8 mouse cellular contexts compared by ENCODE assay signal in the genomic region with DNA sequence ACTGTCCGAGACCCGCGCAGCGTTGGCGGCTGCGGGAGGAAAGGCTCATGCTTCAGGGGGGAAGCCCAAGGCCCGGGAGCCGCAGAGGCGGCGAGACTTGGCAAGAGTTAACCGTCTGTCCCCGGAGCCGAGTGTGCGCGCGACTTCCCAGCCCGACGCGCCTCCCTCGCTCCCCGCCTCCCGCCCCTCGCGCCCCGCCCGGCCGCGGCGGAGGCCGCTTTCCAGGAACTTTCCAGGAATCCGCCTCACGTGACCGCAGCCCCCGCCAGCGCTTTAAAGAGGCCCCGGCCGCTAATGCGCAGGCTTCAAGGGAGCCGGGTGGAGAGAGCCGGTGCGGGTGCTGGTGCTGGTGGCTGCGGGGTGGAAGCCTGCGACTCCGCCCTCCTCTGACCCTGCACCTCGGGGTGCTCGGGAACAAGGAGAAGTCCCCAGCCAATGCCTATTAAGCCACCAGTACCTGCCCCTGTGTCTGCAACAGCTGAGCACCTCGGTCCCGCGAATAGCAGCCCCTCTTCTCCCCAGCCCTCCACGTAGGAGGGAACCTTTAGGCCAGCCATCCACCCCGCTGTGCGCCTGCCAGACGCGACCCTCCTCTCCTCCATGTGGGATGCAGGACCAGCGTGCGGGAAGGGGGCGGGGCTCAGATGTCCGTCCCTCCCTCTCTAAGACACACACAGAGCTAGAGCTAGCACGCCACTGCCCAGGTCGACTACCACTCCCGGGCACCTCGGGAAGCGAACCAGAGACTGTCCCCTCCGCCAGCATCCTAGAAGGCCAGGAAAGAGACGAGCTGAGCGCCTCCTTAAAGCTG. TPM values are rescaled to one million over a fixed set of nuclear protein-coding genes. Genes with fewer than 3 reads are reported as not detected.
DNase-seq lines count a peak whose midpoint lies in the region; ATAC-seq and TF ChIP-seq lines count a peak whose summit lies in the region.

Gene Socs2, minus strand, starts transcription at position 496 of the 811 bp plus-strand sequence.

- peak within 1 kb of the TSS; percentile 60 for H3K4me3 ChIP-seq in hindbrain, embryonic 11.5 days (ENCODE audit: low read depth, low read length)
- H3K4me3 ChIP-seq in lung, postnatal 0 days (ENCODE audit: low read depth, low read length): peak within 1 kb of the TSS; percentile 91

- H3K4me2 ChIP-seq in hindbrain, embryonic 11.5 days (replicated peaks; ENCODE audit: low read depth, low read length): peak within 1 kb of the TSS; percentile 87
- H3K4me2 ChIP-seq in lung, postnatal 0 days (replicated peaks; ENCODE audit: low read depth, low read length): peak within 1 kb of the TSS; percentile 94

- no peak; the same call in 1 of the 2 replicates for TF ChIP-seq EP300 in lung, postnatal 0 days (IDR thresholded peaks at IDR 0.05)

- DNase-seq in NIH3T3 (ENCODE audit: low read depth): peak; percentile 96
- DNase-seq in cerebellum, adult 9-10 months: peak; percentile 64
- peak; percentile 83 to 90 for DNase-seq in frontal cortex, postnatal 10 days (ENCODE audit: low spot score in 2 of 2)
- peak; percentile 93 for DNase-seq in hindbrain, embryonic 11.5 days (ENCODE audit: low spot score)
- peak; percentile 89 to 92 for DNase-seq in layer of hippocampus, postnatal 10 days (ENCODE audit: low spot score in 2 of 2)
- peak; percentile 98 for DNase-seq in lung, postnatal 0 days (ENCODE audit: low spot score)
- peak; percentile 96 for DNase-seq in ovary, postnatal 36 days (ENCODE audit: low spot score)
- peak; percentile 60 for DNase-seq in thymus, postnatal 14 days

- H3K36me3 ChIP-seq in hindbrain, embryonic 11.5 days (ENCODE audit: control insufficient read depth, insufficient read depth, low read length): no peaks in the 10 kb centered on the region
- no peaks in the 10 kb centered on the region for H3K36me3 ChIP-seq in lung, postnatal 0 days (ENCODE audit: insufficient read depth, low read length)

- peaks cover 7% of the 10 kb centered on the region; the same call in 1 of the 2 replicates for H3K27me3 ChIP-seq in hindbrain, embryonic 11.5 days (ENCODE audit: control insufficient read depth, insufficient read depth, low read length)
- no peaks in the 10 kb centered on the region for H3K27me3 ChIP-seq in lung, postnatal 0 days (replicated peaks; ENCODE audit: insufficient read depth, low read length)

- under 1% methylated on average over 61 of the region's 66 CpGs for WGBS in hindbrain, embryonic 11.5 days
- under 1% methylated on average over 41 of the region's 66 CpGs for WGBS in lung, postnatal 0 days

- H3K9me3 ChIP-seq in hindbrain, embryonic 11.5 days (ENCODE audit: control insufficient read depth, low read length): no peaks in the 10 kb centered on the region
- H3K9me3 ChIP-seq in lung, postnatal 0 days (ENCODE audit: low read length): no peaks in the 10 kb centered on the region

- TF ChIP-seq CTCF in lung, postnatal 0 days (IDR thresholded peaks at IDR 0.05): no peak; the same call in 1 of the 2 replicates

- ATAC-seq in hindbrain, embryonic 11.5 days (ENCODE audit: low FRiP score): peak; percentile 87
- peak; percentile 85 for ATAC-seq in lung, postnatal 0 days

- peaks cover 3% of the 10 kb centered on the region; the same call in 1 of the 2 replicates for H3K4me1 ChIP-seq in hindbrain, embryonic 11.5 days (replicated peaks; ENCODE audit: control insufficient read depth, insufficient read depth, low read length)
- peaks cover 2% of the 10 kb centered on the region; the same call in 1 of the 2 replicates for H3K4me1 ChIP-seq in lung, postnatal 0 days (ENCODE audit: insufficient read depth, low read depth, low read length)

- H3K9ac ChIP-seq in hindbrain, embryonic 11.5 days (ENCODE audit: low read depth, low read length): peak within 1 kb of the TSS; percentile 63
- peak within 1 kb of the TSS; percentile 96 for H3K9ac ChIP-seq in lung, postnatal 0 days (replicated peaks; ENCODE audit: low read depth)

- H3K27ac ChIP-seq in hindbrain, embryonic 11.5 days (ENCODE audit: low read depth, low read length): peak within 1 kb of the TSS; percentile 81
- peak within 1 kb of the TSS; percentile 97 for H3K27ac ChIP-seq in lung, postnatal 0 days (ENCODE audit: low read length)

RNA-seq across cellular contexts. Expression of gene Socs2, which starts in this region (rescaled TPM):
- polyA plus RNA-seq in hindbrain, embryonic 11.5 days (2014; fragmentation: Nextera tagmentation; extraction: Ambion mirVana): 58.2 and 61.4 TPM in 2 replicates
- total RNA-seq in layer of hippocampus, postnatal 10 days (2021): 10 to 100 TPM; 73.9 to 75.7 TPM
- 333 and 396 TPM in 2 replicates for polyA plus RNA-seq in lung, postnatal 0 days (2015; fragmentation: Nextera tagmentation; extraction: Ambion mirVana)

Comparison
In these comparisons a context has a peak if more than half of its experiments do, and no peak if none do; other contexts are left out.
1. Peak in every context shown above with its lines: DNase-seq, ATAC-seq, H3K4me3 ChIP-seq and H3K27ac ChIP-seq.